Mouse (Mus musculus) thymus, postnatal 4 days (tissue): ENCODE measurements around the gene 4931409K22Rik.

Source experiments
- DNase-seq: peaks from one replicate; pipeline ENCODE4 v3.0.0; 2021

The 4931409K22Rik gene

GRCm38 (mm10) chr5:24495019-24495418 lies 61.6 kb downstream of the 4931409K22Rik start:
- no peak for DNase-seq
